Mouse (Mus musculus) kidney, postnatal 36 days (tissue): Measurements from ENCODE around the gene Mst1.

Source experiments
- DNase-seq, 2 experiments: peaks; one replicate each; pipeline ENCODE4 v3.0.0; 2021 to 2022; ENCODE audit warnings: mixed read lengths in 2 of 2

The Mst1 gene

GRCm38 (mm10) chr9:108080168-108080567 lies at the start of gene Mst1:
TSS of gene Mst1 (plus strand) at chr9:108080436.
- no peak for DNase-seq

- no peak for DNase-seq
Measured at GRCm38 (mm10) chr9:108032126-108032525, 48.1 kb upstream of the Mst1 start.

- DNase-seq = no peak
Measured at GRCm38 (mm10) chr9:108035331-108036156, 44.7 kb upstream of the Mst1 start.

GRCm38 (mm10) chr9:108044751-108045492 lies 35.3 kb upstream of the Mst1 start:
- no peak for DNase-seq

- DNase-seq = no peak
Measured at GRCm38 (mm10) chr9:108046582-108046981, 33.7 kb upstream of the Mst1 start.

- no peak for DNase-seq
Measured at GRCm38 (mm10) chr9:108047601-108048565, 32.4 kb upstream of the Mst1 start.

GRCm38 (mm10) chr9:108048566-108048955 lies 31.7 kb upstream of the Mst1 start:
- no peak for DNase-seq

- DNase-seq = peak; percentile 97 to 98
Measured at GRCm38 (mm10) chr9:108049016-108049455, 31.2 kb upstream of the Mst1 start, which contains the start of gene Gmppb. TSS of gene Gmppb (plus strand) at chr9:108049242.

GRCm38 (mm10) chr9:108049561-108050251 lies 30.5 kb upstream of the Mst1 start:
- no peak for DNase-seq

GRCm38 (mm10) chr9:108051184-108051930 lies 28.9 kb upstream of the Mst1 start:
- no peak for DNase-seq

GRCm38 (mm10) chr9:108051931-108052220 lies 28.4 kb upstream of the Mst1 start:
- no peak for DNase-seq

- no peak for DNase-seq
Measured at GRCm38 (mm10) chr9:108052411-108052810, 27.8 kb upstream of the Mst1 start.

- DNase-seq = peak; percentile 98 to 99
Measured at GRCm38 (mm10) chr9:108052885-108053664, 27.2 kb upstream of the Mst1 start, which contains the start of gene Amigo3. TSS of gene Amigo3 (plus strand) at chr9:108053159.

GRCm38 (mm10) chr9:108053665-108054225 lies 26.5 kb upstream of the Mst1 start:
- no peak for DNase-seq

GRCm38 (mm10) chr9:108054331-108055040 lies 25.8 kb upstream of the Mst1 start:
- DNase-seq = no peak

- DNase-seq = no peak
Measured at GRCm38 (mm10) chr9:108055061-108055460, 25.2 kb upstream of the Mst1 start.

GRCm38 (mm10) chr9:108055661-108056237 lies 24.5 kb upstream of the Mst1 start:
- DNase-seq = no peak

- no peak for DNase-seq
Measured at GRCm38 (mm10) chr9:108056361-108057261, 23.6 kb upstream of the Mst1 start.
